Mouse (Mus musculus) limb, embryonic 11.5 days (tissue): ENCODE data around the gene Gm17387. TPM values are rescaled to one million over a fixed set of nuclear protein-coding genes. Genes with fewer than 3 reads are reported as not detected.
"Not testable (repeated sequence)": the region's sequence is repeated elsewhere in the genome, so short reads cannot be mapped to it uniquely, and the experiment has no call there.

Source experiments
- ATAC-seq: fragments of 200-750 bp; cut with Nextera tagmentation; 2 replicates; pipeline ENCODE4 v1.8.0; 2017; ENCODE audit warnings: low read depth; ENCODE audit not compliant: insufficient number of reproducible peaks, low FRiP score, low TSS enrichment
- DNase-seq: peaks from one replicate; pipeline ENCODE4 v3.0.0-alpha.2; 2015; ENCODE audit warnings: low spot score
- H3K27ac ChIP-seq: fragments of 300-500 bp; sonication (generic); replicated peaks from 2 replicates; pipeline ENCODE4 v1.5.1; 2014; ENCODE audit warnings: low read depth, mild to moderate bottlenecking, low read length
- H3K27me3 ChIP-seq: fragments of 300-500 bp; sonication (generic); 2 replicates; pipeline ENCODE4 v1.6.1; 2014; ENCODE audit warnings: mild to moderate bottlenecking, low read length, mixed read lengths; ENCODE audit not compliant: control insufficient read depth, insufficient read depth
- H3K36me3 ChIP-seq: fragments of 300-500 bp; sonication (generic); 2 replicates; pipeline ENCODE4 v1.6.1; 2014; ENCODE audit warnings: mild to moderate bottlenecking, low read length, moderate library complexity, mixed read lengths; ENCODE audit not compliant: control insufficient read depth, insufficient read depth
- H3K4me1 ChIP-seq: fragments of 300-500 bp; sonication (generic); 2 replicates; pipeline ENCODE4 v1.6.1; 2014; ENCODE audit warnings: low read length, mixed read lengths; ENCODE audit not compliant: control insufficient read depth, insufficient read depth
- H3K4me2 ChIP-seq: fragments of 300-500 bp; sonication (generic); 2 replicates; pipeline ENCODE4 v1.6.1; 2014; ENCODE audit warnings: low read depth, mild to moderate bottlenecking, moderate library complexity; ENCODE audit not compliant: severe bottlenecking
- H3K4me3 ChIP-seq: fragments of 300-500 bp; sonication (generic); 2 replicates; pipeline ENCODE4 v1.5.1; 2014; ENCODE audit warnings: low read depth, low read length
- H3K9ac ChIP-seq: fragments of 300-500 bp; sonication (generic); 2 replicates; pipeline ENCODE4 v1.6.1; 2014; ENCODE audit warnings: mild to moderate bottlenecking, low read length
- H3K9me3 ChIP-seq: fragments of 300-500 bp; sonication (generic); 2 replicates; pipeline ENCODE4 v1.6.1; 2016; ENCODE audit warnings: low read length; ENCODE audit not compliant: control insufficient read depth
- WGBS: fragments of 180-500 bp; shearing (Covaris S2); extraction: QIAGEN DNeasy Blood & Tissue Kit; methylation state at CpG from one replicate; pipeline ENCODE4 v1.1.7; 2014; 5-methylcytosine and 5-hydroxymethylcytosine counted together
- polyA plus RNA-seq: library from polyadenylated mRNA; unstranded; fragments of >200 nt; fragmentation: Nextera tagmentation; extraction: Ambion mirVana; gene quantifications from 2 replicates; pipeline ENCODE4 v1.2.1, GENCODE M21; 2014

Gm17387 gene
- polyA plus RNA-seq, 1 experiment from 2014 or later, result not detected

DNA sequence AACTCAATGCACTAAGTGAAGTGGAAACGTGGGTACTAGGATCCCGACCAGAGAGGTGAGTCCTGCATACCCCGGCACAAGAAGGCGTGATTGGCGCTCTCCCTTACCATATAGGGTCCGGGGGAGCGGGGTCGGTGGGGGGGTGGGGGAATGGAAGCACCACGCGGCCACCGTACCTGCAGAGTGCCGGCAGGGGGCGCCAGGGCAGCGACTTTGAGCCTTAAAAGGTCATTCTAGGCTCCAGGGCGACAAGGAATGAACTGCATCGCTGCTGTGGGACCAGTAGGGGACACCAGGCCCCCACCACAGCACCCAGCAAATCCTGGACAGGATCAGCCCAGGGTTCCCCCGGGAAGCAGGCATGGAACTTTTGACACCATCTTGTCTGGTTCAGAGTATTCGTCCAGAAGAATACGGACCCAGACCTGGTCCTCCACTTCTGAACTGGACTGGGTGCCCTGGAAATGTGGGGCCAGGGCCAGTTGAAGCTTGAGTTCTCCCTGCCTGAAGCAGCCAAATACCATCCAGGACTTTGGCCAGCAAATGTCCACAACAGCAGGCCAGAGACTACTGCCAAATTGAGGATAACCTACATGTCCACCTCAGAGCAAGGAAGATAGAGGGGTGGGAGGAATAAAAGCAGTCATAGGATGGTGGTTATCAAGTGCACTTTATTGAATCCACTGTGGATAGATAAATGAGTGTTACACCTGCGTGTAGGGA lies 19.8 kb upstream of the Gm17387 start:
- DNase-seq, result peak; percentile 88
- WGBS, result 6% methylated on average over 20 of the region's 20 CpGs
- H3K9me3 ChIP-seq, result no peaks in the 10 kb centered on the region
- H3K4me1 ChIP-seq, result peaks cover 5% of the 10 kb centered on the region
- H3K36me3 ChIP-seq, result no peaks in the 10 kb centered on the region
- peak overlapping the region; percentile 32; the same call in 1 of the 2 replicates for H3K4me2 ChIP-seq
- no peak overlapping the region for H3K4me3 ChIP-seq
- H3K27me3 ChIP-seq, result no peaks in the 10 kb centered on the region
- no peak overlapping the region for H3K9ac ChIP-seq
- ATAC-seq, result no peak
- no peak overlapping the region for H3K27ac ChIP-seq

GRCm38 (mm10) chr7:141009665-141010064 lies 19.3 kb upstream of the Gm17387 start:
- Histone ChIP-seq H3K27me3 (no peaks in the 10 kb centered on the region), H3K4me1 (peaks cover 5% of the 10 kb centered on the region), H3K27ac (no peak overlapping the region), H3K4me3 (peak overlapping the region; percentile 30; the same call in 1 of the 2 replicates), H3K4me2 (peak overlapping the region; percentile 44), H3K9ac (no peak overlapping the region), H3K36me3 (no peaks in the 10 kb centered on the region), H3K9me3 (no peaks in the 10 kb centered on the region)
- ATAC-seq (no peak), DNase-seq (no peak)
- WGBS, result 83% methylated on average over 9 of the region's 9 CpGs

DNA sequence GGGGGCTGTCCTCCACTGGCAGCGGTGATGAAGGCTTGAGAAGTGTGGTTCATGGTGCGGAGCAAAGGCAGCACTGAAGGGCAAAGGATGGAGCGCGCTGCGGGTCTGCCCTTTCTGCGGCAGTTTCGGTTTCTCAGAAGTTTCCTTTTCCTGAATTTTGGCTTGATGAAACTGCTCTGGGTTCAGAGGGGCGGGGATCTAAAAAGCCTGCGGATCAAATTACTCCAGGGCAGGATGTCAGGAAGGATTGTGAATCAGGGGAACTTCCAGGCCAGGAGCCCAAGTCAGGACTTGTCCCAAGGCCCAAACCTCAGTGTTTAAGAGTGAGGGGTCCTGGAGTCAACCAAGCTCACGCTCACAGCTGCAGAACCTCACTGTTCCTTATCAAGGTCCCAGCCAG lies 18.3 kb upstream of the Gm17387 start, which contains the start of gene Ifitm3:
TSS of gene Ifitm3 (minus strand) at position 178 of the 400 bp plus-strand sequence.
- ATAC-seq, result 0 out of 2 replicates have a peak, but pooled peaks have one; percentile 44
- 4% methylated on average over 10 of the region's 10 CpGs for WGBS
- Histone ChIP-seq H3K9me3 (no peaks in the 10 kb centered on the region), H3K9ac (peak within 1 kb of the TSS; percentile 55), H3K27ac (no peak within 1 kb of the TSS; the same call in 1 of the 2 replicates), H3K36me3 (no peaks in the 10 kb centered on the region), H3K4me1 (peaks cover 5% of the 10 kb centered on the region), H3K27me3 (no peaks in the 10 kb centered on the region), H3K4me2 (peak within 1 kb of the TSS; percentile 44), H3K4me3 (peak within 1 kb of the TSS; percentile 30)
- peak; percentile 57 for DNase-seq

DNA sequence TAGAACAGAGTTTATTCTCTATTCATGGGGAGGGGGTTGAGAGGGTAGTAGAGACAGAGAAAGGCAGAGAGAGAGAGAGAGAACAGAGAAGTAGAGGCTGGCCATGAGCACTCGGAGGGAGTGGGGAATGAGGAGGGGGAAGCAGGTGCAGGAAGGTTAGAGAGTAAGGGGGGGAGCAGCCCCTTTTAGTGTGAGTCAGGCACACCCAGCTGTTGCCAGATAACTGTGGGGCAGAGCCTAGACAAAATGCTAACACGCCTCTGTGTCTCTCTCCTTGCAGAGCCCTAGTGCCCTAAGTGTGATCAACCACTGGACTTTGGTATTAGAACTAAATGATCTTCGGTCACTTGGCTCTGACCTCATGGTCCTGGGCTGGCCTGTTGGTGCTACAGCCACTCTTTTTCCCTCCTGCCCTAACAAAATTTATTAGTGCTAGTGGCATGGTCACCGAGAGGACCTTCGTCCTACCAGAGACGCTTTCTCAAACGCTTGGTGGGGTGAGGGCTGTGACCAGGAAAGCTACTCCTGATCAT lies 17.6 kb upstream of the Gm17387 start:
- H3K36me3 ChIP-seq, result no peaks in the 10 kb centered on the region
- 87% methylated on average over 7 of the region's 7 CpGs for WGBS
- peak overlapping the region; percentile 44; the same call in 1 of the 2 replicates for H3K4me2 ChIP-seq

GRCm38 (mm10) chr7:141016707-141017697 lies 11.9 kb upstream of the Gm17387 start:
- 83% methylated on average over 10 of the region's 10 CpGs for WGBS
- Histone ChIP-seq H3K4me2 (no peak overlapping the region), H3K27me3 (no peaks in the 10 kb centered on the region), H3K36me3 (no peaks in the 10 kb centered on the region), H3K4me1 (no peaks in the 10 kb centered on the region), H3K27ac (no peak overlapping the region), H3K9ac (no peak overlapping the region), H3K9me3 (no peaks in the 10 kb centered on the region), H3K4me3 (no peak overlapping the region)
- ATAC-seq (no peak), DNase-seq (no peak)

More for the DNA sequence above, 17.6 kb upstream of the Gm17387 start:
- H3K4me1 ChIP-seq, result peaks cover 5% of the 10 kb centered on the region
- no peak; the same call in 1 of the 2 replicates for ATAC-seq
- no peaks in the 10 kb centered on the region for H3K27me3 ChIP-seq
- H3K9me3 ChIP-seq, result no peaks in the 10 kb centered on the region
- DNase-seq, result no peak
- no peak overlapping the region for H3K4me3 ChIP-seq
- H3K27ac ChIP-seq, result no peak overlapping the region; the same call in 1 of the 2 replicates
- no peak overlapping the region for H3K9ac ChIP-seq

DNA sequence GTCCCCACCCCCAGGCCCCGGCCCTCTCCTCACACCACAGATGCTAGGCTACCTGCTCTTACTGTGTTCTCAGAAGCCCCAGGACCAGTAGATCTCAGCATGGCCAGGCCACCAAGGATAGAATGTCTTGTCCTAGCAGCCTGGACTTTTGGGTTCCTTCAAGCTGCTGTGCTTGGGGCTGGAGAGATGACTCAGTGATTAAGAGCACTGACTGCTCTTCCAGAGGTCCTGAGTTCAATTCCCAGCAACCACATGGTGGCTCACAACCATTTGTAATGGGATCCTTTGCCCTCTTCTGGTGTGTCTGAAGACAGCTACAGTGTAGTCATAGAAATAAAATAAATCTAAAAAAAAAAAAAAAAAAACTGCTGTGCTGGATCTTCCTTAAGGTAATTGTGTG lies 11.1 kb upstream of the Gm17387 start, which contains the start of gene Ifitm6:
TSS of gene Ifitm6 (minus strand) at position 101 of the 400 bp plus-strand sequence.
- not testable (repeated sequence) for H3K9me3 ChIP-seq, H3K9ac ChIP-seq, ATAC-seq, H3K27ac ChIP-seq, H3K27me3 ChIP-seq, H3K4me2 ChIP-seq, DNase-seq, H3K4me1 ChIP-seq, H3K36me3 ChIP-seq, H3K4me3 ChIP-seq
- 84% methylated on average over 1 of the region's 1 CpGs for WGBS

DNA sequence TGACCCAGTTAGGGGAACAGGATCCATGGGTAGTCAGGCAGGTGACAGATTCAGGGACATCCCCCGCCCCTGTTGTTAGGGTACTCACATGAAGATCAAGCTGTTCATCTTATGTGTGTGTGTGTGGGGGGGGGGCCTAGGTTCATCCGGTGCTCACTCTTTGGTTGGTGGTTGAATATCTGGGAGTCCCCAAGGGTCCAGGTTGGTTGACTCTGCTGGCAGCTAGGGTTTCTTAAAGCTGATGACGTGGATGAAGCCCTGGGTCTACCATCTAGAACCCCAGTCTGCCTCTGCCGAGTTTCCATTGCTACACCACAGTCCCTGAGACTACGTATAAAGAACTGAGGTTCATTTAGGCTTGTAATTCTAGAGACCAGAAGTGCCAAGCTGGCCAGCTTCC lies 9.9 kb upstream of the Gm17387 start:
- DNase-seq (no peak), ATAC-seq (no peak)
- Histone ChIP-seq H3K27ac (no peak overlapping the region), H3K27me3 (no peaks in the 10 kb centered on the region), H3K4me3 (no peak overlapping the region), H3K9ac (no peak overlapping the region), H3K9me3 (no peaks in the 10 kb centered on the region), H3K36me3 (no peaks in the 10 kb centered on the region), H3K4me2 (no peak overlapping the region), H3K4me1 (no peaks in the 10 kb centered on the region)
- whole genome bisulfite sequencing, result 93% methylated on average over 5 of the region's 5 CpGs
